Mouse (Mus musculus) CH12F3 (cell line): ENCODE measurements around the gene Crabp1.

Experiments
- in situ Hi-C: fragments of 300-500 bp; cut with MboI; formaldehyde crosslinking; loops from 2 replicates; pipeline ENCODE4 v1.14.3; 2020; ENCODE audit warnings: low sequenced_read_pairs

Crabp1 gene

GRCm38 (mm10) chr9:54765336-54766085 is 963 bp downstream of the Crabp1 start:
- in situ Hi-C loops, result no loop called here

GRCm38 (mm10) chr9:54770140-54770780 is 5.7 kb downstream of the Crabp1 start:
- in situ Hi-C loops, result no loop called here

GRCm38 (mm10) chr9:54776451-54776982 is 12.0 kb downstream of the Crabp1 start:
- in situ Hi-C loops, result no loop called here

- in situ Hi-C loops, result no loop called here
These were observed 14.7 kb downstream of the Crabp1 start for GRCm38 (mm10) chr9:54779280-54779679.

- in situ Hi-C loops, result no loop called here
These were observed 18.0 kb downstream of the Crabp1 start for GRCm38 (mm10) chr9:54782504-54782903.

GRCm38 (mm10) chr9:54784003-54784402 is 19.5 kb downstream of the Crabp1 start:
- in situ Hi-C loops, result no loop called here

GRCm38 (mm10) chr9:54785215-54785614 is 20.7 kb downstream of the Crabp1 start:
- in situ Hi-C loops, result no loop called here

GRCm38 (mm10) chr9:54786083-54786482 is 21.5 kb downstream of the Crabp1 start:
- in situ Hi-C loops, result no loop called here

- in situ Hi-C loops, result no loop called here
These were observed 23.2 kb downstream of the Crabp1 start for GRCm38 (mm10) chr9:54787760-54788159.

- in situ Hi-C loops, result no loop called here
These were observed 25.7 kb downstream of the Crabp1 start for GRCm38 (mm10) chr9:54790271-54790670.

GRCm38 (mm10) chr9:54801460-54801961 is 37.0 kb downstream of the Crabp1 start:
- in situ Hi-C loops, result no loop called here

GRCm38 (mm10) chr9:54802749-54803679 is 38.5 kb downstream of the Crabp1 start:
- in situ Hi-C loops, result no loop called here

- in situ Hi-C loops, result no loop called here
These were observed 39.8 kb downstream of the Crabp1 start for GRCm38 (mm10) chr9:54804351-54804750.

- in situ Hi-C loops, result no loop called here
These were observed 43.2 kb downstream of the Crabp1 start for GRCm38 (mm10) chr9:54807761-54808160.

GRCm38 (mm10) chr9:54809953-54810352 is 45.4 kb downstream of the Crabp1 start:
- in situ Hi-C loops, result no loop called here

- in situ Hi-C loops, result no loop called here
These were observed 52.1 kb downstream of the Crabp1 start for GRCm38 (mm10) chr9:54816508-54817201.

- in situ Hi-C loops, result loop anchor here (5.0 kb wide), 1 partner anchor 84 kb away; no protein-coding TSS in a partner anchor
These were observed 57.0 kb downstream of the Crabp1 start for GRCm38 (mm10) chr9:54821442-54822100.
